Mouse (Mus musculus): ENCODE measurements at regions not wholly inside any gene's neighbourhood (a gene's known extent, or its start where the extent isn't known, plus 50 kb on each side); places are given as distances from the start of the nearest gene placed in this dataset.

GRCm38 (mm10) chr15:20207199-20207598 lies 241.9 kb upstream of the Cdh12 start:
- intact Hi-C loops (cut with DNase I), result no loop called here
- no peak for DNase-seq (ENCODE audit: low spot score in 2 of 2)

GRCm38 (mm10) chr15:20222054-20222453 lies 227.0 kb upstream of the Cdh12 start:
- DNase-seq (ENCODE audit: low spot score in 2 of 2), result peak in 1 of 2 experiments; percentile 54
- intact Hi-C loops (cut with DNase I), result loop anchor here (10.0 kb wide), 1 partner anchor 153 kb away; no protein-coding TSS in a partner anchor

- intact Hi-C loops (cut with DNase I), result loop anchor here (10.0 kb wide), 1 partner anchor 151 kb away; no protein-coding TSS in a partner anchor
- peak; percentile 11 to 77 for DNase-seq (ENCODE audit: low spot score in 2 of 2)
These were observed 225.6 kb upstream of the Cdh12 start for GRCm38 (mm10) chr15:20223271-20223981.

GRCm38 (mm10) chr15:20223982-20224339 lies 225.1 kb upstream of the Cdh12 start:
- no peak for DNase-seq (ENCODE audit: low spot score in 2 of 2)
- intact Hi-C loops (cut with DNase I), result loop anchor here (10.0 kb wide), 1 partner anchor 151 kb away; no protein-coding TSS in a partner anchor

DNA sequence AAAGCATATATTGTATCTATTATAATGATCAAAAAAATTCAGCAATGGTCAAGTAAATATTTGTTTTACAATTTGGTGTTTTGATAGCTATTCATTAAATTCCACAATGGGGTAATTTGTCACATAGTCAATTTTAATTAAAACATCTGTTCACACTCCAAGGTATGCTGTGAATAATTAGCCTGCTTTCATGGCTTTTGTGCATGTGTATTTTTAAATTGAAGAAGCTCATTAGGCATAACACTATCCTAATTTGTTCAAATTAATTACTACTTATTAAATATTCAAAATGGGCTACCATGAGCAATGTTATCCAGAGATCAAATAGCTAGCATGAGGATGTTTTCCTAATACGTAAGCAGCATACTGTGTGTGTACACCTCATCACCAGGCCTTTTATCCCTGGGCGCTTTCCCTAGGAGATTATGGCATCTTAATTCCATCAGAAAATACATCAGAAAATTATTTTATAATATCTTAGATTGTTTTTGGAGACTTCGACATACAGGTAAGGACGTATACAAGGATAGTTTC lies 183.6 kb upstream of the Cdh12 start:
- no peak for DNase-seq (ENCODE audit: low spot score in 2 of 2)
- intact Hi-C loops (cut with DNase I), result no loop called here

- no peak for DNase-seq (ENCODE audit: low spot score in 2 of 2)
- intact Hi-C loops (cut with DNase I), result no loop called here
These were observed 135.1 kb upstream of the Cdh12 start for GRCm38 (mm10) chr15:20313917-20314316.

- intact Hi-C loops (cut with DNase I), result no loop called here
- DNase-seq (ENCODE audit: low spot score in 2 of 2), result no peak
These were observed 125.5 kb upstream of the Cdh12 start for GRCm38 (mm10) chr15:20323579-20323978.

All from left cerebral cortex, postnatal 25 days (tissue).